Mouse (Mus musculus): ENCODE measurements at regions not wholly inside any gene's neighbourhood (a gene's known extent, or its start where the extent isn't known, plus 50 kb on each side); places are given as distances from the start of the nearest gene placed in this dataset.

DNA sequence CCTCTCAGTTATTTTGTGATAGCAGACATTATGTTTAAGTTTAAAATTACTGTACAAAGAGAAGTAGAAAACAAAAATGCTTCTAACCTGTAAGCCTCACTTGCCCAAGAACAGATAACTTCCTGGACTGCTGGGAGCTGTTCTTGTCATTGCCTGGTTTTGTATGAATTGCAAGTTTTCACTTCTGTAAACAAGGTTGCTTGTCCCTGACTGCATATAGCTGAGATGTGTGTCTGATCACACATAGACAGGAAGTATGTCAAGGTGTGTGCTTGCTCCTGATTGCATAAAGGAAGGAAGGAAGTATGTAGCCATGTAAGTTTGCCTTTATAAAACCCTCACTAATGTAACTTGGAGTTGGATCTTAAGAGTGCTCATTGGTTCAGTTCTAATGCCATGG, 118.5 kb upstream of the Xrcc4 start:
- Histone ChIP-seq H3K4me1 (ENCODE audit: control insufficient read depth, insufficient read depth, low read length) (no peaks in the 10 kb centered on the region), H3K27ac (ENCODE audit: insufficient read depth, low read length) (no peak overlapping the region), H3K4me3 (ENCODE audit: insufficient read depth, low read length) (no peak overlapping the region)
- TF ChIP-seq CTCF (IDR thresholded peaks at IDR 0.05; ENCODE audit: borderline replicate concordance, insufficient read depth, low read length) (no peak), POLR2A (IDR thresholded peaks at IDR 0.05; ENCODE audit: low read depth, low read length) (no peak)

Measured in embryonic fibroblast, embryonic 13.5 days (primary cell).